In genomic region chr3:116858941-116859685, GRCm38 (mm10) we compare ENCODE assay signal across 10 mouse cellular contexts. TPM values are rescaled to one million over a fixed set of nuclear protein-coding genes. Genes with fewer than 3 reads are reported as not detected.
DNase-seq lines count a peak whose midpoint lies in the region; ATAC-seq lines count a peak whose summit lies in the region.
"Had no signal": no experiment of that assay in that cellular context is flagged by ENCODE, and none has a peak within 500 bp of the region (broad histone marks: within the 10 kb centered on the region; RNA-seq: fewer than 3 reads in every experiment).

Frrs1 (plus strand) TSS chr3:116859464.

- DNase-seq in forebrain, embryonic 10.5 days (ENCODE audit: extremely low spot score, low spot score), result no peak
- DNase-seq in 416B (ENCODE audit: low read depth), result peak; percentile 42
- peak; percentile 56 for DNase-seq in liver, embryonic 11.5 days (ENCODE audit: low spot score)
- no peak for DNase-seq in layer of hippocampus, postnatal 36 days
- DNase-seq in embryo, embryonic 10.5 days (ENCODE audit: low spot score), result no peak
- DNase-seq: forebrain, postnatal 0 days had no signal

- H3K9ac ChIP-seq in forebrain, embryonic 16.5 days (replicated peaks; ENCODE audit: low read depth, low read length), result no peak within 1 kb of the TSS
- H3K9ac ChIP-seq in liver, embryonic 11.5 days (ENCODE audit: low read depth, low read length), result peak within 1 kb of the TSS; percentile 55
- no peak within 1 kb of the TSS for H3K9ac ChIP-seq in forebrain, embryonic 13.5 days
- H3K9ac ChIP-seq: forebrain, postnatal 0 days; midbrain, embryonic 12.5 days had no signal

- no peak within 1 kb of the TSS for H3K4me3 ChIP-seq in forebrain, embryonic 10.5 days
- no peak within 1 kb of the TSS for H3K4me3 ChIP-seq in forebrain, embryonic 16.5 days (replicated peaks; ENCODE audit: low read length)
- H3K4me3 ChIP-seq in liver, embryonic 11.5 days (ENCODE audit: low read depth, low read length), result peak within 1 kb of the TSS; percentile 71
- H3K4me3 ChIP-seq in forebrain, embryonic 13.5 days, result no peak within 1 kb of the TSS
- H3K4me3 ChIP-seq: midbrain, embryonic 12.5 days had no signal

- H3K36me3 ChIP-seq in forebrain, embryonic 10.5 days (replicated peaks), result no peaks in the 10 kb centered on the region
- H3K36me3 ChIP-seq in forebrain, embryonic 16.5 days (ENCODE audit: control insufficient read depth, insufficient read depth), result no peaks in the 10 kb centered on the region
- H3K36me3 ChIP-seq in liver, embryonic 11.5 days (ENCODE audit: control insufficient read depth, insufficient read depth, low read length), result no peaks in the 10 kb centered on the region
- H3K36me3 ChIP-seq in forebrain, embryonic 13.5 days (ENCODE audit: poor library complexity, severe bottlenecking), result no peaks in the 10 kb centered on the region
- H3K36me3 ChIP-seq: midbrain, embryonic 12.5 days had no signal

- H3K27me3 ChIP-seq in forebrain, embryonic 10.5 days (ENCODE audit: poor library complexity, severe bottlenecking), result no peaks in the 10 kb centered on the region
- H3K27me3 ChIP-seq in forebrain, embryonic 16.5 days (replicated peaks; ENCODE audit: control insufficient read depth, insufficient read depth, low read length), result no peaks in the 10 kb centered on the region
- no peaks in the 10 kb centered on the region for H3K27me3 ChIP-seq in liver, embryonic 11.5 days (replicated peaks; ENCODE audit: control insufficient read depth, insufficient read depth, low read length)
- no peaks in the 10 kb centered on the region for H3K27me3 ChIP-seq in forebrain, embryonic 13.5 days
- H3K27me3 ChIP-seq: midbrain, embryonic 12.5 days had no signal

- H3K4me2 ChIP-seq in forebrain, embryonic 16.5 days (ENCODE audit: low read length), result no peak within 1 kb of the TSS
- H3K4me2 ChIP-seq in liver, embryonic 11.5 days, result peak within 1 kb of the TSS; percentile 92
- no peak within 1 kb of the TSS for H3K4me2 ChIP-seq in forebrain, embryonic 13.5 days
- H3K4me2 ChIP-seq: midbrain, embryonic 12.5 days had no signal

- 86% methylated on average over 9 of the region's 9 CpGs for WGBS in forebrain, embryonic 10.5 days
- whole genome bisulfite sequencing in forebrain, embryonic 16.5 days, result 92% methylated on average over 9 of the region's 9 CpGs
- WGBS in liver, embryonic 11.5 days, result 50% methylated on average over 9 of the region's 9 CpGs
- 90% methylated on average over 9 of the region's 9 CpGs for WGBS in forebrain, embryonic 13.5 days

- H3K9me3 ChIP-seq in forebrain, embryonic 10.5 days, result no peaks in the 10 kb centered on the region
- H3K9me3 ChIP-seq in forebrain, embryonic 16.5 days (ENCODE audit: control insufficient read depth, low read length), result no peaks in the 10 kb centered on the region
- no peaks in the 10 kb centered on the region for H3K9me3 ChIP-seq in liver, embryonic 11.5 days (ENCODE audit: control insufficient read depth, low read length)
- no peaks in the 10 kb centered on the region for H3K9me3 ChIP-seq in forebrain, embryonic 13.5 days (replicated peaks)
- H3K9me3 ChIP-seq: midbrain, embryonic 12.5 days had no signal

- no peak within 1 kb of the TSS for H3K27ac ChIP-seq in forebrain, embryonic 10.5 days
- no peak within 1 kb of the TSS for H3K27ac ChIP-seq in forebrain, embryonic 16.5 days (ENCODE audit: low read length)
- peak within 1 kb of the TSS; percentile 93 for H3K27ac ChIP-seq in liver, embryonic 11.5 days (ENCODE audit: low read depth, low read length)
- H3K27ac ChIP-seq in forebrain, embryonic 13.5 days, result no peak within 1 kb of the TSS
- H3K27ac ChIP-seq: midbrain, embryonic 12.5 days had no signal

- H3K4me1 ChIP-seq in forebrain, embryonic 10.5 days, result peaks cover 7% of the 10 kb centered on the region
- peaks cover 4% of the 10 kb centered on the region for H3K4me1 ChIP-seq in forebrain, embryonic 16.5 days (replicated peaks; ENCODE audit: control insufficient read depth, insufficient read depth, low read length)
- H3K4me1 ChIP-seq in liver, embryonic 11.5 days (replicated peaks; ENCODE audit: control insufficient read depth, insufficient read depth, low read length), result peaks cover 24% of the 10 kb centered on the region
- peaks cover 4% of the 10 kb centered on the region; the same call in 1 of the 2 replicates for H3K4me1 ChIP-seq in forebrain, embryonic 13.5 days

- ATAC-seq in forebrain, embryonic 16.5 days, result no peak
- ATAC-seq in common myeloid progenitor, adult 5-6 weeks (replicated peaks; ENCODE audit: low read depth, poor library complexity, severe bottlenecking), result peak; percentile 51
- ATAC-seq in liver, embryonic 11.5 days (replicated peaks; ENCODE audit: low FRiP score), result peak; percentile 86
- no peak for ATAC-seq in forebrain, embryonic 13.5 days
- ATAC-seq: forebrain, postnatal 0 days had no signal

RNA-seq across cellular contexts. Expression of gene Frrs1, which starts in this region (rescaled TPM):
- polyA plus RNA-seq in forebrain, embryonic 10.5 days (2016; fragmentation: Nextera tagmentation; extraction: Ambion mirVana), result 14.7 and 16.3 TPM in 2 replicates
- polyA plus RNA-seq in forebrain, embryonic 16.5 days (2015; fragmentation: Nextera tagmentation; extraction: Ambion mirVana), result 3.4 and 4.0 TPM in 2 replicates
- 43.7 and 47.0 TPM in 2 replicates for total RNA-seq in common myeloid progenitor, adult 5-6 weeks (2017)
- 66.7 and 73.0 TPM in 2 replicates for polyA plus RNA-seq in liver, embryonic 11.5 days (2014; fragmentation: Nextera tagmentation; extraction: Ambion mirVana)
- total RNA-seq in layer of hippocampus, postnatal 36 days (2021), result 1 to 10 TPM in 1 of 2 experiments, under 1 TPM in 1; 0.77 to 1.5 TPM
- polyA plus RNA-seq in forebrain, embryonic 13.5 days (2015; fragmentation: Nextera tagmentation; extraction: Ambion mirVana), result 3.8 and 5.3 TPM in 2 replicates

Comparison
In these comparisons a context has a peak if more than half of its experiments do, and no peak if none do; other contexts are left out.
1. RNA of gene Frrs1 (total RNA-seq): 43.7 to 47.0 TPM in common myeloid progenitor, adult 5-6 weeks; 0.77 to 1.5 TPM in layer of hippocampus, postnatal 36 days; every median in the first group is over 10 times any median in the second.
2. DNase-seq: peak in 416B (single experiment) and liver, embryonic 11.5 days (single experiment); none in forebrain, embryonic 10.5 days (single experiment), layer of hippocampus, postnatal 36 days (0 of 2) and embryo, embryonic 10.5 days (single experiment).
3. ATAC-seq: peak in common myeloid progenitor, adult 5-6 weeks (single experiment) and liver, embryonic 11.5 days (single experiment); none in forebrain, embryonic 16.5 days (single experiment) and forebrain, embryonic 13.5 days (single experiment).